Mouse (Mus musculus): ENCODE results near the gene Zc3hav1l. TPM values are rescaled to one million over a fixed set of nuclear protein-coding genes. Genes with fewer than 3 reads are reported as not detected.

Gene Zc3hav1l
- total RNA-seq, 2 experiments from 2014 or later, result 3.1 to 3.5 TPM

DNA sequence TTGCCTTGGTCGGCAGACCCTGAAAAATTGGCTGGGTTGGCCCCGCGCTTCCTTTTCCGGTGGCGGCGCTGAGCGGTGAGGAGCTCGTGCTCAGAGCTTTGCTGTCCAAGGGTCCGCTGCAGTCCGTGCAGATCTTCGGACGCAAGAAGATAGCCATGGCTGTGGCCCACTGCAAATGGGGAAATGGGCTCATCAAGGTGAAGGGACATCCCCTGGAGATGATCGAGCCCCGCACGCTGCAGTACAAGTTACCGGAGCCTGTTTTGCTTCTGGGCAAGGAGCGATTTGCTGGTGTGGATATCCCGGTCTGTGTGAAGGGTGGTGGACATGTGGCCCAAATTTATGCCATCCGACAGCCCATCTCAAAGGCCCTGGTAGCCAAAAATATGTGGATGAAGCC is 14.6 kb downstream of the Zc3hav1l start:
- no peak for DNase-seq (ENCODE audit: low spot score in 2 of 2)

DNA sequence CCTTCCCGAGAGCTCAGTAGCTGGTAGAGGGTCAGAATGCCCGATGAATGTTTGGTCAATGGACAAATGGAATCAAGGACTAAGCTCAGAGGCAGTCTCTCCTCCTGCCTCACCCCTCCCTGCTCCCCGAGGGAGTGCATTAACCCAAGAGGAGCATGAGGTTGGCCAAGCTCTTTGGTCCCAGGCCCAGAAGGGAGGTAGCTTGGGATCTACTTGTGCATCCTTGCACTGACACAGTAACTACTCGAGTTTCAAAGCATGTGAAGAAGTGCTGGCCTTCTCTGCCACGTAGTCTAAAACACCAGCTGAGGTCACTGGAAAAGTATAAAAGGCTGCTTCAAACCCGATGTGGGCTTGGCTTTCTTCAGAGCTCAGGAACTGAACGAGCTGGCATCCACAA is 34.6 kb downstream of the Zc3hav1l start:
- no peak for DNase-seq (ENCODE audit: low spot score in 2 of 2)

DNA sequence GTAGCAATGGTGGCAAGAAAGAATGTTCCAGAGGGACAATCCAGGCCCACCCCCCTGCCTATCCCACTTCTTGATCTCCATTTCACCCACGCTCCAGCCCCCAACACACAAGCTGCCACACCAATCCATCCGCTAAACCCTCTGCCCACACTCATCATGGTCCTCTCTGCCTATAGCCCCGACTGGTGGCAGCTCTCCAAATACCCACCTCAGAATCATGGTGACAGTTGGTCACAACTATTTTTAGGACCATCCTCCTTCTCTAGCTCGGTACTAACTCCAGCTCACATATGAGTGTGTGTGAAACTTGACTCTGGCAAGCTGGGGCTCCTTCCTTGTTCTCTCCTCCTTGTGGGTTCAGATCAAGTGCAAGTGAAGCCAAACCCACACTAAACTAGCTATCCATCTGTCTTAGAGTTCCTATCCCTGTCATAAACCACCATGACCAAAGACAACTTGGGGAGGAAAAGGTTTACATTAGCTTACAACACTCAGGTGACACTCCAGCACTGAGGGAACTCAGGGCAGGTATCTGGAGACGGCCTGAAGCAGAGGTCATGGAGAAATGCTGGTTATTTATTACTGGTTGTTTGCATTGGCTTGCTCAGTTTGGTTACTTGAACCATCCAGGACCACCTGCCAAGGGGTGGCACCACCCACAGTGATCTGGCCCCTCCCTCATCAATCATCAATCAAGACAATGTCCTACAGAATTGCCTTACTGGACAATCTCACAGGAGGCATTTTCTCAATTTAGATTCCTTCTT is 35.5 kb downstream of the Zc3hav1l start:
- peak; percentile 81 to 84 for DNase-seq (ENCODE audit: low spot score in 2 of 2)

DNA sequence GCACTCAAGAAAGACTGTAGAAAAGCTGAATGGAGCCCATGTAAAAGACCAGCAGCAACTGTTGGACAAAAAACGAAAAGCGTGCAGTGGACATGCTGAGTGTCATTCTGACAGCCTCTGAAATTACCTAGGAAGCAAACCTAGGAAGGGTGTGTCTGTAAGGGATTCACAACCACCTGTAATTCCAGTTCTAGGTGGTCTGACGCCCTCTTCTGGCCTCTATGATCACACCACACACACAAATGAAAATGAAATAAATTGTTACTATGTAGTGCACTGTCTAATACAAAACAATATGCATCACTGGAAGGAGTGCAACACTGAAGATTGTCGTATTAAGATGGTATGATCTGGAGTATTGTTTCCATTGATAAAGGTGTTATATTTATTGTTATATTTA is 37.2 kb downstream of the Zc3hav1l start:
- no peak for DNase-seq (ENCODE audit: low spot score in 2 of 2)

DNA sequence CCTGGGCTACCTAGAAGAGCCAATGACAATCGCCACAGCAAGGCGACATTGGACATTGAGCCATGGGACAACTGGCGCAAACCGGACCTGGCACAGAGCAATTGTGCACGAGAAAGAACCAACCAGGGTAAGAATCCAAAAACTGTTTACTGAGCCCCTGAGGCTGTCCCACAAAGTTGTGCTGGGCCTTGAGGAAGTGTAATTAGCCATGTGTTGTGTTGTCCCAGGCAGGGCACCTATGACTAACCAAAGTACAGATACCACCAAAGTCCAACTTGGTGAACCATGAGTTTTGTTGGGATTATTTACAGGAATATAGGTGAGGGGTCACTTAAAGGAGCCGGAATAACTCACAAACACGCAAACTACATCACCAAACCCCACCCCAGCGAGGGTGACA is 41.6 kb downstream of the Zc3hav1l start:
- DNase-seq (ENCODE audit: low spot score in 2 of 2), result no peak

DNA sequence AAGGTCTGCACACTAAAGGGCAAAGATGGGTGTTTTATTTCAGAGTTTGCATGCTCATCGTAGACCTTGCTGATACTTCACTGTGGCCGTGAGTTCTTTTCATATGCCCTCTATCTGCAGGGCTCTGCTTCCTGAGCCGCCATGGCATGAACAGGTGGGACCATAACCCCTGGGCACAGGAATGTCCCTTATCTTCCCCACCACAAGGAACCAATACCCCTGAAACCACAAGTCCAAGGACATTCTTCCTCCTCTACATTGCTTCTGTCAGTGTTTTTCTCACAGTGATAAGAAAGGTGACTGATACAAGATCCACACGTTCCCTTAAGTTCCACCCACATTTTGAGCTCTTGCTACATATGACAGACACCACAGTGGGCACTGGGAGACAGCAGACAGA is 42.3 kb downstream of the Zc3hav1l start:
- DNase-seq (ENCODE audit: low spot score in 2 of 2), result no peak

DNA sequence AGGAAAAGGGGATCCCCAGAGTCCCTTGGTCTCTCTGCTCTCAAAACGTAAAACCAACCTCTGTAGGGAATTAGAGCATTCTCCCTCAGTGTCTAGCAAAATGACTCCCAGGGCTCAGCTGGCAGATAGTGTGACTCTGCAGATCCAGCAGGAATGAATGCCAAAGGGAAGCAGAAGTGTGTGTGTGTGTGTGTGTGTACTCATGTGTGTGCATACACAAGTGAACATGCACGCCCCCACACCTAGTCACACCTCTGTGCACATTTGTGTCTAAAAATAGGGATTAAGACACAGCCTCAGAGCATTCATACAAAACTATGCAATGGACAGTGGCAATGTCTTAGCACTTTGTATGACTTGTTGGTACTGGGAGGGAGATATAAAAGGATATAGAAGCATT is 43.3 kb downstream of the Zc3hav1l start:
- DNase-seq (ENCODE audit: low spot score in 2 of 2), result no peak

DNA sequence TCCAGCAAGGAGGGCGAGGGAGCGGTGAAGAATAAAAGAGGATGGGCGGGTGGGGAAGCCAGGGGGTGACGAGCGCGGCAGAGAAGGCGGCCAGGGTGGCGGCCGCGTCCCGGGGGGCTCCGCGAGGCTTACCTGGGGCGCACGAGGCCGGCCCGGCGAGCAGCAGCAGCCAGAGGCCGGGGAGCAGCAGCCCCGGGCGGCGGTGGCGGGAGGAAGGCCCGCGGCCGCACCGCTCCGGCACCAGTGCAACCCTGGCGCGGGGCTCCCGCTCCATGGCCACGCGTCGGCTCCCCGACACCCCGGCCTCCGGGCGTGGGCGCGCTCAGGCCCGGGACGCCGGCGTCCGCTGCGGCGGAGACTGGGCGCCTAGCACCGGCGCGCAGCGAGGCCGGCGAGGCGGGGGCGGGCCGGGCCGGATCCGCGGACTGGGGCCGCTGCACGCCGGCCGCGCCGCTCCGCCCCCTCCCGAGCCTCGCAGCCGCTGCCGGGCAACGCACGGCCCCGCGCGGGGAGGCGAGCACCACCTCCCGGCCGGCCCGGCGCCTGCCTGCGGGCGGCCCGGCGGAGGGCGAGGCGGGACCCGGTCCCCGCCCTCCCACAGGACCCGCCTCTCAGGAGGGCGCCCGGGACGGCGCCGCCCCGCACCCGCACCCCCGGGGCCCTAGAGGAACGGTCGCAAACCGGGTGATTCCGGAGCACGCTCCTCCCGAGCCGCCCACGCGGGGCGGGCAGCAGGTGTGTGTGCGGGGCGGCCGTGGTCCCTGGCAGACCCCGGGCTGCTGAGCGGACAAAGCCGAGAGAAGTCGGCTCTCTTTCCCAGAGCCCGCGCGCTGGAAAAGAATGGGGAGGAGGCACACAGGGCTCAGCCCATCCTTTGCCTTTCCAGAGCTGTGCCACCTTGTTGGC is 45.1 kb downstream of the Zc3hav1l start, which contains the start of gene D630045J12Rik:
Gene D630045J12Rik, minus strand, starts transcription at position 274 of the 906 bp plus-strand sequence.
- peak; percentile 41 to 67 for DNase-seq (ENCODE audit: low spot score in 2 of 2)

DNA sequence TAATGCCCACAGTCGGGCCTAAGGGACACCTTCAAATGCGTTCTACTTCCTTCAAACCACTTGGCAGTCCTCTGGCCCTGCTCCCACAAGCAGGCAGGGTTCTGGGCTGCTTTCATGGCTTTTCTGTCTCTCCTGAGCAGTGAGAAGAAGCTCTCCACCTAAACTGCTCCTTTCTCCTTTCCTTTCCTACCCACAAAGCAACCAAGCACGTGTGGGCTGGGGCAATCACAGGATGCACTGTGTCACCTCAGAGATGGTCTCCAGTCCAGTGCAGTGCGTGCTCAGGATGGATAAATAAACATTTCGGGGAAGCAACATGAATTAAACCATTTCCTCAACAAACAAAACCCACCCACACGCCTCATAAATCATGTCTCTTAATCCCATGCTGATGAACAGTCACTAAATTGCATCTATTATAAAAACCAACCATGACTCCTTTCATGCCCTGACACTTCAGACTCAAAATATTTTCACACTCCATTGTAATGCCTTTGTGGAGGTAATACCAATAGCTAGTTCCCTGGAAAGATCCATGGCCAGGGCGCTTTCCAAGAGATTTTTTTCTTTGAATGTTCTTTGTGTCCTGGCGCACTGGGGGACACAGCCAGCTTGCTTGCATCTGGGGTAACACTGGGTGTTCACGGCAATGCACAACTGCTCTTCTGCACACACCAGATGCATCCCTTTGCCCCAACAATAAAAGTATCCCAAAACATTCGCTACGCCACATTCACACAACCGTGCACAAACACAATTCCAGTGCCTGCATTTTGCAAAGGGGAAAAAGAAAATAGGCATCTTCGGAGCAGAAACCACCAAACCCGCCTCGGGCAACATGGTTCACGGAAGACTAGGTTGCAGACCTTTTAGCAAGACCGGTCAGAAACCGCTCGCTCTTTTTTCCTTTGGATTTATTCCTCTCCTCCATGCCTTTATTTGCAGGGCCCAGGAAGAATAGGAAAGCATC is 46.0 kb downstream of the Zc3hav1l start:
- no peak for DNase-seq (ENCODE audit: low spot score in 2 of 2)

DNA sequence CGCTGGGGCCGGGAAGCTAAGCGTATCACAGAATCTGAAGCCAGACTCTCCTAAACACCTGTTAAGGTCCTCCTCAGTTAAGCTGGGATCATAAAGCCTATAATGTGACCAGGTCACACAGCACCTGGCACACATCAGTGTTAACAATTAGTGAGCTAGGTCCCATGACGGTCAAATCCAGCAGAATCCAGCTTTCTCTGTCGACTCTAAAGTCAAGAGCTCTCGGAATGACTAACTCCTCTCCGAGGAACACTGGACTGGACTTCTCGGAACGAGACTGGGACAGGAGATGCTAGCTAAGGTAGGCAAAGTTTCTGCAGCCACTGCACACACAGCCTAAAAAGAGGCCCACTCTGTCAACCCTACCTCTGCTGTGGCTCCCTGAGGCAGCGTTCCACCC is 46.9 kb downstream of the Zc3hav1l start:
- DNase-seq (ENCODE audit: low spot score in 2 of 2), result no peak

DNA sequence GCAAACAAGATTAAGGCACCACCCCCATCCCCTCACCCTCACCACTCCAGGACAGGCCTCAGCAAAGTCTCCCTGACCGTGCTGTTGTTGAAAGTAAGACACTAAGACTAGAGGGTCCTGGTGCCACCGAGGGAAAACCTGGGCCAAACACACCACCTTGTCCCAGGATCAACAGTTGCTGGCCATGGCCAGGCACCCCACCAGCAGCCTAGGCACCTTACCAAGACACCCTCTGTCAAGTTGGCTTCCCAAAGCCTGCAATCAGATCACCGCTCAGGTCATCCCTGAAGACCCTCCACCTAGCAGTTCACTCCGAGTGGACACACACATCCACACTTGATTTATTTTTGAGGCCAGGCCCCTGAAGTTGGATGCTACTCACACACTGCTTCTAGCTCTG is 47.6 kb downstream of the Zc3hav1l start:
- DNase-seq (ENCODE audit: low spot score in 2 of 2), result no peak

DNA sequence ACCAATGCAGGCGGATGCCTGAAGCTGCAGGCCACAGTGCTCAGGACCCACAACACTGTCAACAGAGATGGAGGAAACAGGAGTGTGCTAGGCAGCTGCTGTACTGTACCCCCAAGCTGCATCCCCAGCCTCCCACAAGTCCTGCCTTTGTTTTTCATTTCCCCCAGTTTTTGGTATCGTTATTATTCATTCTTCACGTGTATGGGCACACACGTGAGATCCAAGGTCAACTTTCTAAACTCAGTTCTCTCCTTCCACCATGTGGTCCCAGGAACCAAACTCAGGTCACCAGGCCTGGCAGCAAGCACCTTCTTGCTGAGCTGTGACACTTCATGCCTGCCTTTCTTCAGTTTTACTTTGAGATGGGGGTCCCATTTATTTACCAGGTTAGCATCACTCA is 51.7 kb downstream of the Zc3hav1l start:
- no peak for DNase-seq (ENCODE audit: low spot score in 2 of 2)

DNA sequence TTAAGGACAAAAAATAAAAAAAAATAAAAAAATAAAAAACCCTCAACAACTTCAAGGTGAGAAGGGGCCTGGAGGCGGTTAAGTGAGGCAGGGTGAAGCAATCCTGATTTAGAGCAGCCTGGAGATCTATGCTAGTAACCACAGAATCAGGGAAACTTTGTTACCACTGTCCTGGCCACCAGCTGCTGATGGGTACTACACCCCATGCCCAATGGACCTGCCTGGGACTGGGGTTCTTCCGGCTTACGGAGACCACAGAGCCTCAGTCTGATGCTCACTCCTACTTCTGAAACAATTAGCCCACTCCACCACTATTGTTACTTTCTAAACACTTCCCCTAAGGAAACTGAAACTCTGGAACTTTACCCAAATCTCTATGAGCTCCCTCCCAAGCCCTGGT is 54.3 kb downstream of the Zc3hav1l start:
- DNase-seq (ENCODE audit: low spot score in 2 of 2), result no peak

DNA sequence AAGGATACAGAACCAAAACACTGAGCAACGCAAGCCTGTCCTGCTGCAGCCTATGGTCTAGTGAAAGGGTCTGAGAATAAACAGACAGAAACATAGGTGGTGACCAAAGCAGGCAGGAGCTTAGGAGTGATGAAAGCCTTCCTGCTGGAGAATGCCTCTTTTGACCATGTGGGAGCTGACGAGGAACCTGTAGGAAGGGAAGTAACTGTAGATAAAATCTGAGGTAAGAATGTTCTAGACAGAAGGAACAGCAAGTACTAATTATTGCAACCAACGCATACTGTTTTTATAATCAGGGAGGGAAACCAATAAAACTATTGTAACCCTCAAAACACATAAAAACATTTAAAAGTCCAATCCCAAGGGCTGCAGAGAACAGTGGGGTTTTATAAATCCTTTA is 54.9 kb downstream of the Zc3hav1l start:
- DNase-seq (ENCODE audit: low spot score in 2 of 2), result no peak

DNA sequence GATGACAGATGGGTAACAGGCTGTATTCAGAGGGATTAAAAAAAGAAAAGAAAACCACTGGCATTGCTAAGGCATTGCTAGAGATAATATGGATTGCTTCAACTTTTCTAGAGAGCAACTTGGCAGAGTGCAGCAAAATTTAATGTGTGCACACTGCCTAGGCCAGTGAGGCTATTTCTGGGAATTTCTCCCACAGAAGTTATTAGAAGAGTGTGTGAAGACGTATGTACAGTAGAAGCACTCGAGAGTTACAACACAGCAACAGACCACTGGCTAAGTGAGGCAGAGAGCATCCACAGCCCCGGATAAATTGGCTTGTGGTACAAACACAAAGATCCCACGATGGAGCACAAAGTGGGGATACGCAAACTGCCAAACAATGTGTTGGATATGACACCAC is 56.2 kb downstream of the Zc3hav1l start:
- no peak for DNase-seq (ENCODE audit: low spot score in 2 of 2)

DNA sequence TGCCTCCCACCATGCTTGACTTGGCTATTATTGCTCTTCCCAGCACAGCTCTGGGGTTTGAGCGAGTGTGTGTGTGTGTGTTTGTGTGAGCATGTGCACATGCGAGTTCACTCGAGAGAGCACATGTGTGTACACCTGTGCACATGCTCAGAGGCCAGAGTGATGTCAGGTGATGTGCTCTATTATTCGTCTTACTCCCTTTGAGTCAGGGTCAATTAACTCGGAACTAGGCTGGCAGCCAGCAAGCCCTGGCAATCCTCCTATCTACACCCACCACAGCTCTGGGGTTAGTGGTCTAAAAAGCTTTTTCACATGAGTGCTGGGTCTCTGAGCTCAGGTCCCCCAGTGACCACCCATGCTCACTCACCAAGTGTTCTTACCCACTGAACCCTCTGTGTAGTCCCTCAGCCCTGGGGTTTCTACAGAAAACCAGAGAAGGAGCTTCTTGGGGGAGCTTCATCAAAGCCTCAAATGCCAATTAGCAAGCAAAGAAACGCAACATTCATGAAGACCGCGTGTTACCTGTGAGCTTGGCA is 56.7 kb downstream of the Zc3hav1l start:
- DNase-seq (ENCODE audit: low spot score in 2 of 2), result no peak

DNA sequence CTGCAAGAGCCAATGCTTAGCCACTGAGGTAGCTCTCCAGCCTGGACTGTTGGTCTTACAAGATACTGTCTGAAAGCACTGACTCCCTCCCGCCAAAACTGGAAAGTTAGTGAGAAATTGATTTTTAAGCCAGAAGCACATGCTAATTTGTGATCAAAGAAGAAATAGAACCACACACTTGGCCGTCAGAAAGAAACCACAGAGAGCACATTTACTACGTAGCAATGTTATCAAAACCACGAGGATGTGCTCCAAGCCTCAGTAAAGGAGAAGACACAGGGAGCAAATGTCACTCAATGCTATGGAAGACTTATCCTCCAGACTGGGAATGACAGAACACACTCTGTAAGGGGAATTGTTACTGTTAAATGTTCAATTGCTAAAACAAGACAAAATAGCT is 57.6 kb downstream of the Zc3hav1l start:
- DNase-seq (ENCODE audit: low spot score in 2 of 2), result no peak

DNA sequence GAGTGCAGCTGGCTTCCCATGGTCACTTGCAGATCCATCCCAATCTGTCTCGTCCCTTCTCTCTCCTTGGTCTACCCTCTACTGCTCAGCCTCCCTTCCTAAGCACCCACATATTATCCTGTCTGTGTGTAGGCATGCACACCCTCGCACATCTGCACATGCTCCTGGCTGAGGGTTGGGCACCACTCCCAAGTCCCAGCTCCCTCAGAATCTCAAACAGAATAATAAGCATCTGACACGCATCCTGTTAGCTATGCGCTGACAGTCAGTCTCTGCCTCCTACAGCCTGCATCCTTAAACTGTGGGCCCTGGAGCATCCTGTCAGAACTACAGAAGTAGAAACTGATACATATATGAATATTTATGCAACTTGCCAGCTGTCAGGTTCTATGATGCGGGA is 58.4 kb downstream of the Zc3hav1l start:
- DNase-seq (ENCODE audit: low spot score in 2 of 2), result peak; percentile 58 to 72

DNA sequence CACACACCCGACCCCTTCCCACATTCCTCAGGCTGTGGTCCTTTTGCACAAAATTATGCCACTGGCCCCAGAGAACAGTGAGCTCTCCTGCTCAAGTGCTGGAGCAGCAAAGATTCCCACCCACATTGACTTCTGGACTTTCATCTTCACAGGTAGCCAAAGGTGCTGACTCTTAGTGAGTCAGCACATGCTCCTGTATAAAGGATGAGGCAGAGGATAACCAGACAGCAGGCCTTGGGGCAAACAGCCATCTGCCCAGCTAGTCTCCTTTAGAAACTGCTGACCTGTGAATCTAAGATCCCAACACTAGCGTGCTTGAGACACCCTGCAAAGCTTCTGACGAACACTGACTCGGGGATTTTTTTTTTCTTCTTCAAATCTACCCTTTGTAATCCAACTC is 60.7 kb downstream of the Zc3hav1l start:
- no peak for DNase-seq (ENCODE audit: low spot score in 2 of 2)

All from left cerebral cortex, adult 18-20 months (tissue).